Mouse (Mus musculus) ES-E14 (cell line): ENCODE results near the gene Erv3. TPM values are rescaled to one million over a fixed set of nuclear protein-coding genes. Genes with fewer than 3 reads are reported as not detected.
A peak's percentile ranks its signal among the peaks of the same experiment; 100 is the strongest.

Experiments used
- DNase-seq: peaks from one replicate; pipeline ENCODE4 v3.0.0-alpha.2; 2013; ENCODE audit warnings: low read depth, low spot score
- H3K27ac ChIP-seq: 2 replicates; pipeline ENCODE4 v1.5.1; 2012; ENCODE audit warnings: low read depth, mild to moderate bottlenecking, low read length, moderate library complexity, mixed read lengths; ENCODE audit not compliant: poor library complexity, insufficient read depth, severe bottlenecking
- H3K36me3 ChIP-seq: 2 replicates; pipeline ENCODE4 v1.6.1; 2012; ENCODE audit warnings: mild to moderate bottlenecking, low read length, moderate library complexity, mixed read lengths; ENCODE audit not compliant: control insufficient read depth, poor library complexity, insufficient read depth, severe bottlenecking
- H3K4me1 ChIP-seq, 2 experiments: fragments of 150-350 bp in 1 of 2; sonication (generic) in 1 of 2; 2 replicates each; pipeline ENCODE4 v1.6.1; 2012; ENCODE audit warnings: low read length in 2 of 2, mild to moderate bottlenecking in 1 of 2, mixed read lengths in 1 of 2; ENCODE audit not compliant: control insufficient read depth in 2 of 2, insufficient read depth in 2 of 2, poor library complexity in 1 of 2
- H3K4me3 ChIP-seq, 2 experiments: fragments of 150-350 bp in 1 of 2; sonication (generic) in 1 of 2; 2 replicates each; pipeline ENCODE4 v1.5.1; 2012; ENCODE audit warnings: low read length in 2 of 2, low read depth in 1 of 2, mild to moderate bottlenecking in 1 of 2, mixed read lengths in 1 of 2; ENCODE audit not compliant: insufficient read depth in 1 of 2, poor library complexity in 1 of 2, severe bottlenecking in 1 of 2
- H3K9ac ChIP-seq: 2 replicates; pipeline ENCODE4 v1.6.1; 2012; ENCODE audit warnings: low read depth, mild to moderate bottlenecking, low read length, mixed read lengths; ENCODE audit not compliant: poor library complexity, insufficient read depth, severe bottlenecking
- H3K9me3 ChIP-seq: fragments of 150-350 bp; sonication (generic); 2 replicates; pipeline ENCODE4 v1.6.1; 2012; ENCODE audit warnings: low read depth, mild to moderate bottlenecking, low read length; ENCODE audit not compliant: control insufficient read depth, insufficient read depth
- CHD2 ChIP-seq: IDR thresholded peaks from 2 replicates; pipeline ENCODE4 v1.6.1; 2014; ENCODE audit warnings: mild to moderate bottlenecking, low read depth, low read length, inconsistent platforms
- HCFC1 ChIP-seq: IDR thresholded peaks from 2 replicates; pipeline ENCODE4 v1.6.1; 2012; ENCODE audit warnings: low read length, inconsistent platforms, borderline replicate concordance; ENCODE audit not compliant: insufficient read depth
- MAFK ChIP-seq: IDR thresholded peaks from 2 replicates; pipeline ENCODE4 v1.6.1; 2014; ENCODE audit warnings: mild to moderate bottlenecking, low read depth, low read length, inconsistent platforms; ENCODE audit not compliant: insufficient read depth
- ZC3H11A ChIP-seq: IDR thresholded peaks from 2 replicates; pipeline ENCODE4 v1.6.1; 2012; ENCODE audit warnings: low read depth, mild to moderate bottlenecking, inconsistent platforms, low read length, borderline replicate concordance
- ZNF384 ChIP-seq: IDR thresholded peaks from 2 replicates; pipeline ENCODE4 v1.6.1; 2012; ENCODE audit warnings: low read depth, low read length, inconsistent platforms
- in situ Hi-C, 2 experiments: fragments of 600-800 bp; cut with MboI; formaldehyde crosslinking; loops; one replicate each; pipeline ENCODE4 v1.15.1; 2025; ENCODE audit warnings: low sequenced_read_pairs in 2 of 2, inconsistent platforms in 1 of 2; ENCODE audit not compliant: unreplicated experiment in 2 of 2
- total RNA-seq: library from RNA; depleted of rRNA; stranded (reverse); fragments of 300-350 nt; gene quantifications from 2 replicates; pipeline ENCODE4 v1.2.3, GENCODE M21; 2012

Gene Erv3
- total RNA-seq, 1 experiment: not detected

DNA sequence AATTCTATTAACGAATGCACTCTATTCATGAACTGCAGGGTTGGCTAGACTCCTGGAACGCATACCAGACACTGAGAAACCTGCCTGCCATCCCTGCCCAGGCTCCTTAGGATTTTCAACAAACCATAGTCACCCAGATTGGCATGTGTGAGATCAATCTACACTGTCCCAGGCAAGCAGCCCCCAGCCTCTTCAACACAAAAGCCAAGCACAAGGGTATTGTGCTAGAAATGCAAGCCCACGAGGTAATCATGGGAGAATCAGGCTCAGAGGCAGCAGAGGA is 37.9 kb downstream of the Erv3 start:
- H3K36me3 ChIP-seq: no peaks in the 10 kb centered on the region
- DNase-seq: no peak
- no peak overlapping the region for H3K9ac ChIP-seq
- H3K4me3 ChIP-seq: no peak overlapping the region
- in situ Hi-C loops: loop anchor here (5.0 to 25.0 kb wide), 2 partner anchors 116 to 316 kb away; no protein-coding TSS in a partner anchor
- TF ChIP-seq CHD2: no peak
- no peak for TF ChIP-seq HCFC1
- no peak for TF ChIP-seq MAFK
- no peak for TF ChIP-seq ZNF384
- TF ChIP-seq ZC3H11A: no peak
- H3K27ac ChIP-seq: no peak overlapping the region
- no peaks in the 10 kb centered on the region for H3K4me1 ChIP-seq
- H3K9me3 ChIP-seq: no peaks in the 10 kb centered on the region

DNA sequence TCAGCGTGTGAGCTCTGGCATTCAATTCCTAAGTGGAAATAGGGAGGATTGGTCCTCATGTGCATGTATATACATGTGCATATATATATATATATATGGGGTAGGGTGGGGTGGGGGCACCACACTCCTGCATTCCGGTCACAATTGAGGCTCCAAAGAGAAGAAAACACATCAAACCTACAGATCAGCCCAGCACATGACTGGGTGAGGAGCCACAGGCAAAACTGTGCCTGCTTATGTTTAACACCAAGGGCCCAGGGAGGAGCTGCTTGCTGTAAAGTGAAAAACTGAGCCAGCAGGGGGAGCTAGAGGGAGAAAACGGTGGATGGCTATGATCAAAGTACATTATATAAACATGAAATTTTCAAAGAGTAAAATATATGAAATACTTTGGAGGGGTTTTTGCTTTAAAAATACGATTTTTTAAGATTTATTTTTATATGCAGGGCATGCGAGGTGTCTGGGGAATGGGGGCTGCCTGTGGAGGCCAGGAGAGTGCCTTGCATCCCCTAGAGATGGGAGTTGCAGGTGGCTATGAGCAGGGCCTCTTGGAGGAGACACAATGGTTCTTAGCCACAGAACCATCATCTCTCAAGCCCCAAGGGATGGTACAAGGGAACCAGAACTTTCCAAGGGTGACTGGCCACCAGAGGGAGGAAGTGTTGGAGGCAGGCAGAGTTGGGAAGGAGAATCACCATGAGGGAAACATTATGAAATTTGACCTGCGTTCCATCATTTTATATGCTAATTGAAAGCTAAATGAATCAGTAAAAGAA is 38.4 kb downstream of the Erv3 start:
- peak; percentile 72 for DNase-seq
- in situ Hi-C loops: loop anchor here (5.0 to 25.0 kb wide), 2 partner anchors 116 to 316 kb away; no protein-coding TSS in a partner anchor
- Histone ChIP-seq H3K27ac (no peak overlapping the region), H3K9ac (no peak overlapping the region), H3K4me1 (no peaks in the 10 kb centered on the region), H3K36me3 (no peaks in the 10 kb centered on the region), H3K4me3 (no peak overlapping the region), H3K9me3 (no peaks in the 10 kb centered on the region)
- TF ChIP-seq CHD2: no peak
- no peak for TF ChIP-seq HCFC1
- peak; percentile 37; the same call in 1 of the 2 replicates for TF ChIP-seq ZC3H11A

DNA sequence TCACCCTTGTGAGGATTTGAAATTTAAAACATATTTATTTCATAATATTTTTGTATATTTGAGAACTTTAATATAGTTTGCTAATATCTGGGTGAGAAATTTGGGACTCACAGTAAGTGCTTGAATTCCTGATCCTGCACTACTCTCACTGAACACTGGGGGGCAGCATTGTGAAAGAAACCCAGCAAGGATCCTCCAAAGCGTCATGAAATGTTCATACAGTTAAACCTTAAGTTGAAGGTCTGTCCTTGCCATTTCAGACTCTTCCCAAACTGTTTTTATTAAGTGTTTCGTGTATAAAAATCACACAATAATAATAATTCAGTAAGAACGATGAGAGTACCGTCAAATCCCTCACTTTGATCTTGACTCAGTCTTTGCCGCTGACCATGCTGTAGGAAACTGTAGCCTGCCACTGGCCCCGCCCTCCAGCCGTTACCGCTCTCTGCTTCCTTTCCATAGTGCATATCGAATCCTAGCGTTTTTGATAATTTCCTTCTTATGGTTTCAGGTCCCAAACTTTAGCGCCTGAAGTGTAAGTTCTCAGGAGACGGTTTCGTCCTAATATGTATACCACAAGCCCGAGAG is 39.4 kb downstream of the Erv3 start:
- Histone ChIP-seq H3K4me3 (no peak overlapping the region), H3K9me3 (no peaks in the 10 kb centered on the region), H3K9ac (no peak overlapping the region), H3K27ac (no peak overlapping the region), H3K4me1 (no peaks in the 10 kb centered on the region), H3K36me3 (no peaks in the 10 kb centered on the region)
- DNase-seq: peak; percentile 83
- in situ Hi-C loops: loop anchor here (5.0 to 25.0 kb wide), 2 partner anchors 117 to 317 kb away; no protein-coding TSS in a partner anchor
- TF ChIP-seq ZC3H11A (peak; percentile 100), HCFC1 (no peak), ZNF384 (no peak)

DNA sequence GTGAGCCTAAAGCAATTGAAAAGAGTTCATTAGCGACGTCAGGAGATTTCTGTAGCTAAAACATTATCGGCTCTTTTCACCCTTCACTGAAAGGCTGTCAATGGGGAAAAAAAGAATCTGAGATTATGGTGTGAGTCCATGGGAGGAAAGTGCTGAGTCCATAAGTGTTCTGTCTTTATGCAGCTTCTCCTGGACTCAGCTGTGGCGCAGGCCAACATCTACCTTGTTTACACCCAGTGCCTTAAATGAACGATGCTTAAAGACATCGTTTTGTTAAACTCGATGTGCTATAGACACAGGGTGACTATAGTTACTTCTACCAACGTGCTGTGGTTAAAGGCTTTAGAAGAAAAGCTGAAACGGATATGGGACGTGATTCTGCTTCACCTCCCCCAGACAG is 45.2 kb downstream of the Erv3 start:
- Histone ChIP-seq H3K27ac (no peak overlapping the region), H3K9ac (no peak overlapping the region), H3K9me3 (no peaks in the 10 kb centered on the region), H3K4me3 (no peak overlapping the region), H3K36me3 (no peaks in the 10 kb centered on the region), H3K4me1 (no peaks in the 10 kb centered on the region)
- in situ Hi-C loops: loop anchor here (10.0 to 25.0 kb wide), 3 partner anchors 123 to 270 kb away; partner anchors contain the start of gene Adra1d (in 1 of the 2)
- TF ChIP-seq ZNF384 (no peak), ZC3H11A (no peak), HCFC1 (no peak), MAFK (no peak), CHD2 (no peak)
- DNase-seq: no peak
